Mouse (Mus musculus): ENCODE data around the gene Usf3. TPM values are rescaled to one million over a fixed set of nuclear protein-coding genes. Genes with fewer than 3 reads are reported as not detected.

The Usf3 gene
- polyA plus RNA-seq (2011; ENCODE audit: insufficient read depth, insufficient read length, low replicate concordance, missing spikeins), result 9.9 and 12.0 TPM in 2 replicates

DNA sequence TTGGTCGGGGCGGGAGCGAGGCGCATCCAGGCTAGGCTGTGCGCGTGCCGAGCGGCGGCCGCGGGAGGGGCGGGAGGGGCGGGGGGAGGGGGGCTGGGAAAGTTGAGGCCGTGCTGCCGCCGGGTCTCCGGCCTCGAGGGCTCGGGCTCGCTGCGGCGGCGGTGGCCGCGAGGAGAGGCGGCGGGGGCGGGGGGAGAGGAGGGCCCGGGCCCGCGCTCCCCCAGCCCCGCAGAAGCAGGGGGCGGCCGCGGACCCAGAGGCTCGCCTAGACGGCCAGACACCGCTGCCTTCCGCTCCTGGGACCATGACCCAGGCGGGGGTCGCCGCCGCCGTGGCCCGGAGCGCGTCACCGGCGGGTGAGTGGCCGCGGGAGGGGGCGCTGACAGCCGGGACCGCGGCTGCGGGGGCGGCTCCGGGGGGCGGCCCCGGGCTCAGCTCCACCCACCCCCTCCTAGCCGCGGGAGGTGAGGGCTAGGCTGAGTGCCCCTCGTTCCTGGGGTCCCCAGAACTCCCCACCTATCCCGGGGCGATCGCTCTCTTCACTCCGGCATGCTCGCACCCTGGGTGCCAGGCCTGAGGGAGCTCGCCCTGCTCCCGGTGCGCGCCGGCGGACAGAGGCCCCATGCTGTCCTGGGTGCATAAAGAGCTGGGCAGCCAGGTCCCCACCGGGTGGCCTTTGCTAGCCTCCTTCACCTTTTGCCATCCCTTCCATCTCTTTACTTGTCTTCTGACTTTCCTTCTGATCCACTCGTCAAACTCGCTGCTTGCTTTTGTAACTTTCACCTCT lies at the start of gene Usf3:
Gene Usf3 (plus strand): TSS at position 92 of the 787 bp plus-strand sequence.
- WGBS, result 2% methylated on average over 69 of the region's 77 CpGs
- TF ChIP-seq CTCF (IDR thresholded peaks at IDR 0.05; ENCODE audit: control insufficient read depth, insufficient read depth, low read length) (no peak), POLR2A (IDR thresholded peaks at IDR 0.05; ENCODE audit: borderline replicate concordance, control insufficient read depth, low read depth, low read length) (no peak)
- Histone ChIP-seq H3K4me3 (replicated peaks; ENCODE audit: control insufficient read depth, low read depth, low read length) (peak within 1 kb of the TSS; percentile 90), H3K4me1 (ENCODE audit: control insufficient read depth, insufficient read depth, low read length) (peaks cover 3% of the 10 kb centered on the region), H3K27ac (ENCODE audit: control insufficient read depth, insufficient read depth, low read depth, low read length, poor library complexity) (peak within 1 kb of the TSS; percentile 88)

DNA sequence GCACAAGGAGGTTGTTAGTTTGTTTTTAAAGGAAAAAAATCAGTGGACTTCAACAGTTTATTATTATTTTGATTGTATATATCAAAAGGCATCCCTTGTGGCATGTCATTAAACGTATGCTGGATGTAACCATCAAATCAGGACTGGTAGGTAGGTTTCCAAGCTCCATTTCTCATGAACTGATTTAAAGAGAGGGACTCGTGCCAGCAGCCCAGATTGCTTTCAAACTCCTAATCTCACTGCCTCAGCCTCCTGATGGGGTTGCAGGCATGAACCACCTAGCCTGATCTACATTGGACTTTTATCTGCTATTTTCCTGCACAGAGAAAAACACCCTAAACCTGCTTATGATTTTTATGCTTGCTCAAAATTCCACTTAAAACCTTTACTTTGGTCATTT lies 49.3 kb upstream of the Usf3 start:
- no peak overlapping the region for H3K4me3 ChIP-seq (replicated peaks; ENCODE audit: control insufficient read depth, low read depth, low read length)
- 73% methylated on average over 2 of the region's 2 CpGs for WGBS
- H3K4me1 ChIP-seq (ENCODE audit: control insufficient read depth, insufficient read depth, low read length), result no peaks in the 10 kb centered on the region; the same call in 1 of the 2 replicates
- TF ChIP-seq POLR2A (IDR thresholded peaks at IDR 0.05; ENCODE audit: borderline replicate concordance, control insufficient read depth, low read depth, low read length) (no peak), CTCF (IDR thresholded peaks at IDR 0.05; ENCODE audit: control insufficient read depth, insufficient read depth, low read length) (no peak)
- H3K27ac ChIP-seq (ENCODE audit: control insufficient read depth, insufficient read depth, low read depth, low read length, poor library complexity), result no peak overlapping the region

DNA sequence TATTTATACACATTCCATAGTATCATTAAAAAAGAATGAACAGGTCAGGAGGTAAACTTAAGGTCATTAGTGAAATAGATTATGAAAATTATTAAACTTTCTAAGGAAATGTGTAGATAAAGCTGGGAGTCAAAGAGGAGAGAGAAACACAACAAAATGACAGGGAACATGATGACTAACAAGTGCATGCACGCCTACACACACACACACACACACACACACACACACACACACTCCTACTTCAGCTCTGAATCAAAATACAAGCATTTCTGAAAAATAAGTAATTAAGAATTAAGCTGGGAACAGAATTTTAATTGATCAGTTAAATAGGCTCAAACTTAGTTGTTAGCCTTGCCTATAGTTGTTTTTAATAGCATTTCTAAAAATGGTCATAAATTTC lies 48.3 kb upstream of the Usf3 start:
- H3K27ac ChIP-seq (ENCODE audit: control insufficient read depth, insufficient read depth, low read depth, low read length, poor library complexity), result no peak overlapping the region
- H3K4me3 ChIP-seq (replicated peaks; ENCODE audit: control insufficient read depth, low read depth, low read length), result no peak overlapping the region
- no peaks in the 10 kb centered on the region; the same call in 1 of the 2 replicates for H3K4me1 ChIP-seq (ENCODE audit: control insufficient read depth, insufficient read depth, low read length)
- 62% methylated on average over 1 of the region's 1 CpGs for WGBS
- TF ChIP-seq POLR2A (IDR thresholded peaks at IDR 0.05; ENCODE audit: borderline replicate concordance, control insufficient read depth, low read depth, low read length), result no peak
- no peak for TF ChIP-seq CTCF (IDR thresholded peaks at IDR 0.05; ENCODE audit: control insufficient read depth, insufficient read depth, low read length)

DNA sequence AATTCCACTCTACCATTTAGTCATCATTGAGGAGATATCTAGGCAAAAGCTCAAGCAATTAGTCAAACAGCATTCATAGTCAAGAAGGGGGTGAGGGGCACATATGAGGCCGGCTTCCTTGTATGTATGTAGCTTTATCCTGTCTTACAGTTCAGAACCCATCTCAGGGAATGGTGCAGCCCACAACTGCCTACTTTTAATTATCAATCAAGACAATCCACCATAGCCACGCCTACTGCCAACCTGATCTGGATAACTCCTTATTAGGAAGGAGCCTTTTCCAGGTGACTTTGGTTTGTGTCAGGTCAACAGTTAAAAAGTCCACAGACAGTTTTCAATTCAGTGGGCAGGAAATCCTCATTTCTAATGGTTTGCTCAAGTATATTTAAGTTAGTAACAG lies 47.6 kb upstream of the Usf3 start:
- H3K27ac ChIP-seq (ENCODE audit: control insufficient read depth, insufficient read depth, low read depth, low read length, poor library complexity), result no peak overlapping the region
- no peak for TF ChIP-seq CTCF (IDR thresholded peaks at IDR 0.05; ENCODE audit: control insufficient read depth, insufficient read depth, low read length)
- TF ChIP-seq POLR2A (IDR thresholded peaks at IDR 0.05; ENCODE audit: borderline replicate concordance, control insufficient read depth, low read depth, low read length), result no peak
- no peaks in the 10 kb centered on the region; the same call in 1 of the 2 replicates for H3K4me1 ChIP-seq (ENCODE audit: control insufficient read depth, insufficient read depth, low read length)
- WGBS, result 74% methylated on average over 2 of the region's 2 CpGs
- no peak overlapping the region for H3K4me3 ChIP-seq (replicated peaks; ENCODE audit: control insufficient read depth, low read depth, low read length)

DNA sequence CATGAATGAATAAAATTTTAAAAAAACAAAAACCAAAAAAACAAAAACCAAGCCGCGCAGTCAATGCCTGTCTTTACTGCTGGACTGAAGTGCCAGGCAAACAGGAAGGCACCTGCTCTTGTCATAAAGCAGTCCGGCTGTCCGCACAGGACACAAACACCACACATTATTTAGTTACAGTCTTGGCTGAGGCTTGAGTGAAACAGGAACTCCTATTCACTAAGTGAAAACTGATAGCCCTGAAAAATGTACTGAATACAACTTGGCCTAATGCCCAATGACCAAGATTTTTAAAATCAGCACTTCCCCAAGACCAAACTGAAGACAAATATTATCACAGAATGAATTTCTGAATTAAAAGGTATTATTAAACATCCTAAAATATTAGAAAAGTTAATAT lies 46.6 kb upstream of the Usf3 start:
- Histone ChIP-seq H3K27ac (ENCODE audit: control insufficient read depth, insufficient read depth, low read depth, low read length, poor library complexity) (no peak overlapping the region), H3K4me3 (replicated peaks; ENCODE audit: control insufficient read depth, low read depth, low read length) (no peak overlapping the region), H3K4me1 (ENCODE audit: control insufficient read depth, insufficient read depth, low read length) (no peaks in the 10 kb centered on the region; the same call in 1 of the 2 replicates)
- WGBS, result 32% methylated on average over 4 of the region's 4 CpGs
- TF ChIP-seq CTCF (IDR thresholded peaks at IDR 0.05; ENCODE audit: control insufficient read depth, insufficient read depth, low read length) (no peak), POLR2A (IDR thresholded peaks at IDR 0.05; ENCODE audit: borderline replicate concordance, control insufficient read depth, low read depth, low read length) (no peak)

DNA sequence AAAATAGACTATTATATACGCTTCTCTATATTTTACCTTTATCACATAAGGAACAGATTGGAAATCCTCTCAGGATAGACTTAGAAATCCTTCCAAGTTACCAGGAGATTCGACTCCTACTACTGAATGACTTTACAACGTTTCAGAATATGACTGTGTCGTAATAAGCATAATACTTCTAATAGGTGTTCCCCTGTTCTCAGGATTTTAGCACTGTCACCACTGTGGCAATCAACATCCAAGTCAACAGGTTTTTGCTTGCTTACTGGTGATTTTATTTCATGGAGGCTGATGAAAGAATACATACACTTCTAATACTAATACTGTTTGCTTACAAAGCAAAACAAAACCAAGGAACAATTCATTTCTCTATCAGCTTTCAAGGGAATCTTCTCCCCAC lies 40.7 kb upstream of the Usf3 start:
- Histone ChIP-seq H3K27ac (ENCODE audit: control insufficient read depth, insufficient read depth, low read depth, low read length, poor library complexity) (no peak overlapping the region), H3K4me3 (replicated peaks; ENCODE audit: control insufficient read depth, low read depth, low read length) (no peak overlapping the region), H3K4me1 (ENCODE audit: control insufficient read depth, insufficient read depth, low read length) (peaks cover 2% of the 10 kb centered on the region; the same call in 1 of the 2 replicates)
- no peak for TF ChIP-seq POLR2A (IDR thresholded peaks at IDR 0.05; ENCODE audit: borderline replicate concordance, control insufficient read depth, low read depth, low read length)
- 55% methylated on average over 4 of the region's 4 CpGs for WGBS

DNA sequence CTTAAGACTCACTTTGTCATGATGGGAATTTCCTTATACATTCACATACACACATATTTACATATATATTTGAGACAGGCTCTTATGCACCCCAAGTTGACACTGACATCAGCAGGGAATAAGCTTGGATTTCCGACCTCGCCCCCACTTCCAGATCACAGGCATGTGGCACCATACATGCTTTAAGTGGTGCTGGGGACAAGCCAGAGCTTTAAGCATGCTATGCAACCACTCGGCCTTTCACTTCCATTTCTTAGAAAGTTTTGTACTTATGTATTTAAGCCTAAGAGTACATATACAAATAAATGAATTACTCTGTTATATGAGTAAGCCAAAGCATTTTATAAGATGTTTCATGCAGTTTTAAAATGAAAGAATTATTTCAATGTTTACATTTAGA lies 39.9 kb upstream of the Usf3 start:
- WGBS, result 75% methylated on average over 3 of the region's 3 CpGs
- no peak overlapping the region for H3K4me3 ChIP-seq (replicated peaks; ENCODE audit: control insufficient read depth, low read depth, low read length)
- peaks cover 2% of the 10 kb centered on the region; the same call in 1 of the 2 replicates for H3K4me1 ChIP-seq (ENCODE audit: control insufficient read depth, insufficient read depth, low read length)
- H3K27ac ChIP-seq (ENCODE audit: control insufficient read depth, insufficient read depth, low read depth, low read length, poor library complexity), result no peak overlapping the region
- TF ChIP-seq POLR2A (IDR thresholded peaks at IDR 0.05; ENCODE audit: borderline replicate concordance, control insufficient read depth, low read depth, low read length), result no peak
- TF ChIP-seq CTCF (IDR thresholded peaks at IDR 0.05; ENCODE audit: control insufficient read depth, insufficient read depth, low read length), result no peak

DNA sequence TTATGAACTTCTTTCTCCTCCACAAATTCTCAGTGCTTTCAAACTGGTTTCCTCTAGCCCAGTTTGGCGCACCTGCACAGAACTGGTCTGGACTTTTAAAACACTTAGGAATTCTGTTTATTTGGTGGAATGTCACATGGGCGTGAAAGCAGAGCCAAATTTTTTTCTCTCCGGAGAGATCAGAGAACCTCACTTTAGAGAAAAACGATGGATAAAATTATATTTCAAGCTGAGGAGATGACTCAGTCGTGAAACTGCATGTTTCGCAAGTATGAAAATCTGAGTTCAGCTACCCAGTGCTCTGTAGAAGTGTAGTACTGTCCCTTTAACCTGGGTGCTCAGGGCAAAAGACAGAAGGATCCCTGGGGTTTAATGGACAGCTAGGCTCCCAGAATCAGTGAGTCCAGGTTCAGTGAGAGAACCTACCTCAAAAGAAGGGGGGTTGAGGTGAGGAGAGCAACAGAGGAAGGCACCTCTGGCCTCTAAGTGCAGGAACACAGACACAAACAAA lies 36.5 kb upstream of the Usf3 start:
- WGBS, result 38% methylated on average over 6 of the region's 6 CpGs
- Histone ChIP-seq H3K27ac (ENCODE audit: control insufficient read depth, insufficient read depth, low read depth, low read length, poor library complexity) (peak overlapping the region; percentile 48; the same call in 1 of the 2 replicates), H3K4me1 (ENCODE audit: control insufficient read depth, insufficient read depth, low read length) (peaks cover 2% of the 10 kb centered on the region), H3K4me3 (replicated peaks; ENCODE audit: control insufficient read depth, low read depth, low read length) (no peak overlapping the region)
- no peak for TF ChIP-seq CTCF (IDR thresholded peaks at IDR 0.05; ENCODE audit: control insufficient read depth, insufficient read depth, low read length)
- TF ChIP-seq POLR2A (IDR thresholded peaks at IDR 0.05; ENCODE audit: borderline replicate concordance, control insufficient read depth, low read depth, low read length), result no peak
